Mouse (Mus musculus) embryo, embryonic 11 days (tissue): ENCODE data around the gene Faf2.

Source experiments
- DNase-seq: peaks from one replicate; pipeline ENCODE4 v3.0.0-alpha.2; 2015

Faf2 gene

GRCm38 (mm10) chr13:54683301-54683700 is 61.7 kb downstream of the Faf2 start:
- no peak for DNase-seq

GRCm38 (mm10) chr13:54684140-54684896 is 62.7 kb downstream of the Faf2 start:
- no peak for DNase-seq

GRCm38 (mm10) chr13:54685174-54685573 is 63.6 kb downstream of the Faf2 start:
- peak; percentile 63 for DNase-seq

- DNase-seq, result peak; percentile 31
These were observed 64.8 kb downstream of the Faf2 start for GRCm38 (mm10) chr13:54686139-54687053.

GRCm38 (mm10) chr13:54687096-54687495 is 65.5 kb downstream of the Faf2 start:
- peak; percentile 91 for DNase-seq

- peak; percentile 97 for DNase-seq
These were observed 66.2 kb downstream of the Faf2 start for GRCm38 (mm10) chr13:54687575-54688424.

GRCm38 (mm10) chr13:54690151-54690740 is 68.7 kb downstream of the Faf2 start:
- DNase-seq, result no peak

- DNase-seq, result no peak
These were observed 70.2 kb downstream of the Faf2 start for GRCm38 (mm10) chr13:54691737-54692136.

GRCm38 (mm10) chr13:54692711-54693557 is 71.3 kb downstream of the Faf2 start:
- no peak for DNase-seq

GRCm38 (mm10) chr13:54693558-54694347 is 72.2 kb downstream of the Faf2 start, which contains the start of gene Rnf44:
Gene Rnf44, minus strand, starts transcription at chr13:54693907.
- peak; percentile 99 for DNase-seq

- DNase-seq, result no peak
These were observed 72.9 kb downstream of the Faf2 start for GRCm38 (mm10) chr13:54694348-54695060.

GRCm38 (mm10) chr13:54695479-54696230 is 74.1 kb downstream of the Faf2 start:
- DNase-seq, result no peak

GRCm38 (mm10) chr13:54701243-54701642 is 79.7 kb downstream of the Faf2 start, which contains the start of gene Cdhr2:
Gene Cdhr2, plus strand, starts transcription at chr13:54701461.
- DNase-seq, result no peak

- DNase-seq, result no peak
These were observed 80.9 kb downstream of the Faf2 start for GRCm38 (mm10) chr13:54702507-54702906.

- no peak for DNase-seq
These were observed 83.3 kb downstream of the Faf2 start for GRCm38 (mm10) chr13:54704890-54705289.

GRCm38 (mm10) chr13:54710866-54711265 is 89.3 kb downstream of the Faf2 start:
- no peak for DNase-seq
